Mouse (Mus musculus) liver, embryonic 18 days (tissue): ENCODE results near the gene Crxos. TPM values are rescaled to one million over a fixed set of nuclear protein-coding genes. Genes with fewer than 3 reads are reported as not detected.

ENCODE experiments used
- polyA plus RNA-seq: library from polyadenylated mRNA; depleted of rRNA; stranded (reverse); fragments of >200 nt; gene quantifications from 2 replicates; pipeline ENCODE4 v1.2.3, GENCODE M21; 2012; rRNA removed

Gene Crxos
- not detected in 2 replicates for polyA plus RNA-seq

DNA sequence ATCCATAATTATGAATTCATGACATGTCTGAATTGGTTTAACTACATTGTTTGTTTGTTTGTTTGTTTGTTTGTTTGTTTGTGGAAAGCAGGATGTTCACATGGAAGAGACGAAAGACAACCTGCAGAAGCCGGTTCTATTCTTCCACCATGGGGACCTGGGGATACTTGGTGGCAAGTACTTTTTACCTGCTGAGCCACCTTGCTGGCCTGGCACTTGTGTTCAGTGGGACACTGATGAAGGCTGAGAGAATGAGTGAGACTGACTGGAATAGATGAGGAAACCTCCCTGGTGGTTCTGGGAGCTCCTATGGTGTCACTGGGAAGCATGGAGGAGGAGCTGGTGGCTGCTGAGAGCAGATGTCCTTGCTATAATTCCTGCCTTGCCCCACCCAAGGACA lies at the start of gene Crxos:
Crxos (plus strand) TSS at position 301 of the 400 bp plus-strand sequence.

DNA sequence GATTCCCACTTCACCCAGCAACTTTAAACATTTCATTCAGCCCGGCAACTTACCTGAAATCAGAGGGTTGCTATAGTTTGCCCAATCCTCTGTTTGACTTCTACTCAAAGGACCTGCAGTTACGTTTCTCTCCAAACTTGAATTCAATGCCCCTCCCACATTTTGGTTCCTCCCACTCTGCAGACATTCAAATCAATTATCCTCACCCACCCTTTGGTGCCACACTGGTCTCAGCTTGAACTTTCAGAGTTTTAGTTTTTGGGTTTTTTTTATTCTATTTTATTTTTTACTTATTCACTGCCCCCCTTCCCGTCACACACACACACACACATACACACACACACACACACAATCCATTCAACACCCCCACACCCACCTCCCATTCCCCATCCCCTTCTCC lies 42.8 kb upstream of the Crxos start, which contains the start of gene Obox6:
Obox6 (minus strand) TSS at position 101 of the 400 bp plus-strand sequence.

DNA sequence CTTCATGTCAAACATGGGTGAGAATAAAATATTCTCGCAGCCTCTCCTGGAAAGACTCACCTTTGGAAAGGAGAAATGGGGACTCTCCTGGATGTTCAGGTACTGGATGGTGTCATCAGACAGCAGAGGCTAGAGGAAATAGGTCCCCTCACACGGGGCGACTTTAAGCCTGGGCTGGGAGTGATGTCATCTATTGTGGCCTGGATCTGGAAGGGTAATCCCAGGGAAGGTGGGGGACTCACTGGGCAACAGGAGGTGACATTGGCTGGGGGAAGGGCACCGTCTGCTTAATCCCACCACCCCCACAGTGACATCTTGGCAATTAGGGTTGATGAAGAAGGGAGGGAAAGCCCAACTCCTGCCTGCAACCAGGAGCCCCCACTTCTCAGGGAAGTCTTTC lies 2.7 kb upstream of the Crxos start, which contains the start of gene Crx:
Crx (minus strand) TSS at position 213 of the 400 bp plus-strand sequence.

DNA sequence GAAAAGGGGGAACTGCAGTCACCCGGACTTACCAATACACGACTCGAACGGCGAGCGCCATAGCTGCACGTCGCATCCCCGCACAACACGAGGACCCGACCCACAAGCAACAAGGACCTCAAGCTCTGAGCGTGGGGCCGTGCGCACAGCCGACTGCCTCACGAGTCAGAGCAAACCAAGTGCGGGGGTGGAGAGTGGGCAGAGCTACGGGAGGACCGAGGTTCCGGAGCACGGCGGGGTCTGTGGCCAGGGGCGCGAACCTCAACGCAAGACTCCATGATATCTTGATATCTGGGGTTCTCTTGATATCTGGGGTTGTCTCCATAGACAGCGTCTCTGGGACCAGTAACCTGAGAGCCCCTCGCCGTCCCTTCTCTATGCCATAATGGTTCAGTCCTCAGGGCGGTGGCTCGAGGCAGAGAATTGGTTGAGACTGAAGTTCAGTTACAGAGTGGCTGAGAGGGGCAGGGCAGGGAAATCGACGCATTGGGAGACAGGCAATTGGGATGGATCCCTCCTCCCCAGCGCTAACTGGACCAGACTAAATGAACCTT lies 39.9 kb downstream of the Crxos start, which contains the start of gene Selenow:
Selenow (minus strand) TSS at position 183 of the 554 bp plus-strand sequence.

DNA sequence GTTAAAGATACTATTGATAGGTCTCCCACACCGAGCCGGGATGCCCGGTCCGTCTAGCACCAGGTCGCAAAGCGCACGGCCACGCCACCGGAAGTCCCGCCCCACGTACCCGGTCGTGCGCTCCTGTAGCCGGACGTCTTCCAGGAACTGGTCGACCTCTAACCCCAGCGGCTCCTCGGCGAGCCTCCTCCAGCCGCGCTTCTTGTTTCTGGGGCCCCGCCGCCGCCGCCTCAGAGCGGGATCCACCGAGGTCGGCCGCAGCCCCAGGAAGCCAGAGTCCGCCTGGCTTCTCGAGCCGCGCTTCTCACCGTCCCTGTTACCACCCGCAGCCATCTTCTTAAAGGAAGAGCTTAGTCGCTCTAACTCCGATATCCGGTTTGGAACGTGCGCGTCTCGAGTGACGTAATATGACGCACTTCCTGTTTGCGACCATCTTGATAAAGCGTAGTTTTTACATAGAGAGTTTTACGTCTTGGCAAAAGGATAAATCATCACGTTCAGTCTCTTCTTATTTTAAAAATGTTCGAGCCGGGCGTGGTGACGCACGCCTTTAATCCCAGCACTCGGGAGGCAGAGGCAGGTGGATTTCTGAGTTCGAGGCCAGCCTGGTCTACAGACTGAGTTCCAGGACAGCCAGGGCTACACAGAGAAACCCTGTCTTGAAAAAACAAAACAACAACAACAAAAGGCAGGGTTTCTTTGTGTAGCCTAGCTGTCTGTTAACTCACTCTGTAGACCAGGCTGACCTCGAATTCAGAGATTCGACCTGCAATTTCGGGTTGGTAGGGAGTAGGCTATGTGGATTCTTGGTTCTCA lies 63.5 kb downstream of the Crxos start, which contains the start of gene Nop53:
Nop53 (minus strand) TSS at position 354 of the 816 bp plus-strand sequence.

Other genes with a start within 250 kb of the Crxos start
- not detected in 2 replicates for gene Obox3, start 242.7 kb upstream of the Crxos start, polyA plus RNA-seq
- gene Obox5, start 132.5 kb upstream of the Crxos start, polyA plus RNA-seq: not detected in 2 replicates
- gene Obox6, start 42.9 kb upstream of the Crxos start, polyA plus RNA-seq: not detected in 2 replicates
- not detected in 2 replicates for gene Crx, start 2.6 kb upstream of the Crxos start, polyA plus RNA-seq
- gene Selenow, start 39.8 kb downstream of the Crxos start, polyA plus RNA-seq: 125 and 142 TPM in 2 replicates
- gene Nop53, start 63.5 kb downstream of the Crxos start, polyA plus RNA-seq: 58.0 and 68.6 TPM in 2 replicates
- 2.7 and 3.3 TPM in 2 replicates for gene Ehd2, start 85.0 kb downstream of the Crxos start, polyA plus RNA-seq
- 1.3 and 1.5 TPM in 2 replicates for gene Bicra, start 165.3 kb downstream of the Crxos start, polyA plus RNA-seq
- gene Zfp541, start 179.2 kb downstream of the Crxos start, polyA plus RNA-seq: 0.02 TPM in 2 replicates
- gene Napa, start 215.8 kb downstream of the Crxos start, polyA plus RNA-seq: 90.9 and 104 TPM in 2 replicates
- gene Kptn, start 237.3 kb downstream of the Crxos start, polyA plus RNA-seq: 7.6 and 8.8 TPM in 2 replicates
- 0.01 and 0.05 TPM in 2 replicates for gene Slc8a2, start 247.2 kb downstream of the Crxos start, polyA plus RNA-seq